Comparison of ENCODE assay signal across 22 mouse cellular contexts in genomic region chr8:89310696-89311214, GRCm38 (mm10).
DNase-seq lines count a peak whose midpoint lies in the region; ATAC-seq lines count a peak whose summit lies in the region.
"Had no signal": no experiment of that assay in that cellular context is flagged by ENCODE, and none has a peak within 500 bp of the region (broad histone marks: within the 10 kb centered on the region; RNA-seq: fewer than 3 reads in every experiment).

No protein-coding gene starts in this region.

- peaks cover 32% of the 10 kb centered on the region for H3K4me1 ChIP-seq in kidney, embryonic 16.5 days (ENCODE audit: insufficient read depth, low read length)
- peaks cover 22% of the 10 kb centered on the region for H3K4me1 ChIP-seq in neural tube, embryonic 11.5 days (ENCODE audit: control insufficient read depth, insufficient read depth, low read length)
- H3K4me1 ChIP-seq: heart, embryonic 12.5 days; liver, embryonic 13.5 days had no signal

- WGBS in kidney, embryonic 16.5 days: 28% methylated on average over 5 of the region's 5 CpGs
- 28% methylated on average over 5 of the region's 5 CpGs for WGBS in neural tube, embryonic 11.5 days

- no peak overlapping the region for H3K9ac ChIP-seq in kidney, embryonic 16.5 days (replicated peaks; ENCODE audit: low read length)
- no peak overlapping the region for H3K9ac ChIP-seq in neural tube, embryonic 11.5 days (ENCODE audit: low read length)
- H3K9ac ChIP-seq: heart, embryonic 12.5 days; limb, embryonic 13.5 days; liver, embryonic 13.5 days; lung, embryonic 14.5 days had no signal

- H3K4me2 ChIP-seq in kidney, embryonic 16.5 days (replicated peaks; ENCODE audit: low read depth, low read length): no peak overlapping the region
- H3K4me2 ChIP-seq in neural tube, embryonic 11.5 days (ENCODE audit: low read depth): no peak overlapping the region
- H3K4me2 ChIP-seq: heart, embryonic 12.5 days; limb, embryonic 13.5 days; liver, embryonic 13.5 days; lung, embryonic 14.5 days; midbrain, embryonic 11.5 days had no signal

- DNase-seq in kidney, postnatal 14 days: no peak
- no peak for DNase-seq in neural tube, embryonic 11.5 days (ENCODE audit: low spot score)
- DNase-seq in neural tube, embryonic 10.5 days (ENCODE audit: extremely low spot score, low spot score): no peak
- DNase-seq in mesoderm, embryonic 11.5 days (ENCODE audit: low read depth, low spot score): peak; percentile 52
- no peak for DNase-seq in cerebellum, adult 11-12 months
- no peak for DNase-seq in urinary bladder, postnatal 36 days (ENCODE audit: low spot score in 2 of 2)
- DNase-seq: adrenal gland, postnatal 36 days; cerebellum, adult 2 months; cerebellum, postnatal 36 days; gastrocnemius, adult 2 months; heart, postnatal 14 days; kidney, postnatal 36 days; liver, embryonic 13.5 days; lung, embryonic 14.5 days; lung, postnatal 36 days; thymus, postnatal 4 days had no signal

- no peak for ATAC-seq in kidney, embryonic 16.5 days (ENCODE audit: low FRiP score, low TSS enrichment)
- peak; percentile 33 for ATAC-seq in neural tube, embryonic 11.5 days (ENCODE audit: insufficient read depth, low FRiP score, low TSS enrichment)
- ATAC-seq: hindbrain, embryonic 16.5 days; intestine, postnatal 0 days had no signal

- no peaks in the 10 kb centered on the region for H3K36me3 ChIP-seq in kidney, embryonic 16.5 days (ENCODE audit: insufficient read depth, low read length)
- H3K36me3 ChIP-seq in neural tube, embryonic 11.5 days (ENCODE audit: control insufficient read depth, insufficient read depth, low read length): no peaks in the 10 kb centered on the region
- H3K36me3 ChIP-seq: heart, embryonic 12.5 days; limb, embryonic 13.5 days; liver, embryonic 13.5 days had no signal

- 0 out of 2 replicates have a peak overlapping the region, but pooled peaks have one; percentile 27 for H3K27ac ChIP-seq in kidney, embryonic 16.5 days (ENCODE audit: low read length)
- H3K27ac ChIP-seq in neural tube, embryonic 11.5 days (ENCODE audit: low read depth, low read length): no peak overlapping the region
- H3K27ac ChIP-seq: gastrocnemius, adult 2 months; limb, embryonic 13.5 days; liver, embryonic 13.5 days had no signal

- no peaks in the 10 kb centered on the region for H3K27me3 ChIP-seq in kidney, embryonic 16.5 days (ENCODE audit: insufficient read depth, low read length)
- no peaks in the 10 kb centered on the region for H3K27me3 ChIP-seq in neural tube, embryonic 11.5 days (ENCODE audit: control insufficient read depth, insufficient read depth, low read length)
- H3K27me3 ChIP-seq: heart, embryonic 12.5 days; liver, embryonic 13.5 days had no signal

- H3K4me3 ChIP-seq in kidney, embryonic 16.5 days (ENCODE audit: low read length): no peak overlapping the region
- H3K4me3 ChIP-seq in neural tube, embryonic 11.5 days (ENCODE audit: low read depth, low read length): no peak overlapping the region
- H3K4me3 ChIP-seq: gastrocnemius, adult 2 months; heart, embryonic 12.5 days; limb, embryonic 13.5 days; liver, embryonic 13.5 days had no signal

- no peaks in the 10 kb centered on the region for H3K9me3 ChIP-seq in kidney, embryonic 16.5 days (ENCODE audit: low read length)
- H3K9me3 ChIP-seq in neural tube, embryonic 11.5 days (ENCODE audit: control insufficient read depth, low read length): no peaks in the 10 kb centered on the region
- H3K9me3 ChIP-seq: heart, embryonic 12.5 days; limb, embryonic 13.5 days; liver, embryonic 13.5 days had no signal
